Mouse (Mus musculus): ENCODE measurements around the gene Prdx1. TPM values are rescaled to one million over a fixed set of nuclear protein-coding genes. Genes with fewer than 3 reads are reported as not detected.

Prdx1 gene
- polyA plus RNA-seq, 1 experiment, result not detected

- no peak for TF ChIP-seq CTCF (IDR thresholded peaks at IDR 0.05; ENCODE audit: insufficient read depth, low read depth, low read length)
- TF ChIP-seq POLR2A (IDR thresholded peaks at IDR 0.05; ENCODE audit: insufficient read depth, low read depth, low read length), result no peak
- H3K27ac ChIP-seq (ENCODE audit: insufficient read depth, low read depth, low read length), result no peak overlapping the region
- H3K4me1 ChIP-seq (ENCODE audit: control insufficient read depth, insufficient read depth, low read length), result no peaks in the 10 kb centered on the region
- H3K4me3 ChIP-seq (ENCODE audit: insufficient read depth, low read depth, low read length), result no peak overlapping the region
- WGBS, result 96% methylated on average over 3 of the region's 3 CpGs
Measured at GRCm38 (mm10) chr4:116729532-116729931, 44.2 kb downstream of the Prdx1 start.

GRCm38 (mm10) chr4:116731077-116731476, 45.7 kb downstream of the Prdx1 start:
- Histone ChIP-seq H3K4me1 (ENCODE audit: control insufficient read depth, insufficient read depth, low read length) (no peaks in the 10 kb centered on the region), H3K27ac (ENCODE audit: insufficient read depth, low read depth, low read length) (no peak overlapping the region), H3K4me3 (ENCODE audit: insufficient read depth, low read depth, low read length) (no peak overlapping the region)
- TF ChIP-seq POLR2A (IDR thresholded peaks at IDR 0.05; ENCODE audit: insufficient read depth, low read depth, low read length) (no peak), CTCF (IDR thresholded peaks at IDR 0.05; ENCODE audit: insufficient read depth, low read depth, low read length) (no peak)
- 92% methylated on average over 9 of the region's 9 CpGs for WGBS

DNA sequence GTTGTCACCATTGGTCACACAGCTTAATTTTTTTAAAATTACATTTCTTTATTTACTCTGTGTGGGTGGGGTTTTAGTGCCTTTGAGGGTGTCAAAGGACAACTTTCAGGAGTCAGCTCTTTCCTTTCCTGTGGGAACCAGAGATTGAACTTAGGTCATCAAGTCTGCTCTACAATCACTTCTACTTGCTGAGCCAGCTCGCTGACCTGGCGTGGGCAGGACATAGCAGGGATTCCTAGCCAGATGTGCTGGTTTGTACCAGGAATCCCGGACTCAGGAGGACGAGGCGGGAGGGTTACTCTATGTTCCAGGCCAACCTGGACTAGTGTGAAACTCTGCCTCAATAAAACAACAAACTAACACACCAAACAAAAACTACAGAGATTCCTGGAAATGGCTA, 47.0 kb downstream of the Prdx1 start:
- WGBS, result 89% methylated on average over 5 of the region's 5 CpGs
- Histone ChIP-seq H3K4me1 (ENCODE audit: control insufficient read depth, insufficient read depth, low read length) (no peaks in the 10 kb centered on the region), H3K4me3 (ENCODE audit: insufficient read depth, low read depth, low read length) (no peak overlapping the region), H3K27ac (ENCODE audit: insufficient read depth, low read depth, low read length) (no peak overlapping the region)
- no peak for TF ChIP-seq CTCF (IDR thresholded peaks at IDR 0.05; ENCODE audit: insufficient read depth, low read depth, low read length)
- TF ChIP-seq POLR2A (IDR thresholded peaks at IDR 0.05; ENCODE audit: insufficient read depth, low read depth, low read length), result no peak

DNA sequence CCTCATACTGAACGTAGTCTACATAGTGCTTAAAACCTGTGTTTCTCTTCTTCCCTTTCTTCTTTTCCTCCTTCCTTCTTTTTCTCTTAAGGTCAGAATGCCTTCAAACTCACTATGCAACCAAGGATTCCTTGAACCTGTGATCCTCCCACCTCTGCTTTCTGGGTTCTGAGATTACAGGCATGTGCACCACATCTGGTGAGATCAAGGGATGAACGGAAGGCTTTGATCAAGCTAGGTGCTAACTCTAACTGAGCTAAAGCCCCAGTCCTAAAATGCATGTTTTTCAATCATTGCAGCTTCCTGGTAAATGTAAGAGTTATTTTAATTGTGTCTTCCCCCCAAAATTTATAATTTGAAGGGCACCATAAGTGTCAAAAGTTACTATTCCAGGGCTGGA, 49.7 kb downstream of the Prdx1 start:
- 98% methylated on average over 2 of the region's 2 CpGs for WGBS
- Histone ChIP-seq H3K27ac (ENCODE audit: insufficient read depth, low read depth, low read length) (no peak overlapping the region), H3K4me1 (ENCODE audit: control insufficient read depth, insufficient read depth, low read length) (no peaks in the 10 kb centered on the region), H3K4me3 (ENCODE audit: insufficient read depth, low read depth, low read length) (no peak overlapping the region)
- no peak for TF ChIP-seq CTCF (IDR thresholded peaks at IDR 0.05; ENCODE audit: insufficient read depth, low read depth, low read length)
- TF ChIP-seq POLR2A (IDR thresholded peaks at IDR 0.05; ENCODE audit: insufficient read depth, low read depth, low read length), result no peak

- no peak overlapping the region for H3K4me3 ChIP-seq (ENCODE audit: insufficient read depth, low read depth, low read length)
- WGBS, result 62% methylated on average over 9 of the region's 9 CpGs
- no peak overlapping the region for H3K27ac ChIP-seq (ENCODE audit: insufficient read depth, low read depth, low read length)
- no peak for TF ChIP-seq POLR2A (IDR thresholded peaks at IDR 0.05; ENCODE audit: insufficient read depth, low read depth, low read length)
- TF ChIP-seq CTCF (IDR thresholded peaks at IDR 0.05; ENCODE audit: insufficient read depth, low read depth, low read length), result no peak
- H3K4me1 ChIP-seq (ENCODE audit: control insufficient read depth, insufficient read depth, low read length), result no peaks in the 10 kb centered on the region
Measured at GRCm38 (mm10) chr4:116738972-116739751, 53.8 kb downstream of the Prdx1 start.

GRCm38 (mm10) chr4:116749750-116750149, 64.4 kb downstream of the Prdx1 start:
- WGBS, result 94% methylated on average over 2 of the region's 2 CpGs
- no peak overlapping the region for H3K4me3 ChIP-seq (ENCODE audit: insufficient read depth, low read depth, low read length)
- no peak overlapping the region for H3K27ac ChIP-seq (ENCODE audit: insufficient read depth, low read depth, low read length)
- TF ChIP-seq POLR2A (IDR thresholded peaks at IDR 0.05; ENCODE audit: insufficient read depth, low read depth, low read length) (no peak), CTCF (IDR thresholded peaks at IDR 0.05; ENCODE audit: insufficient read depth, low read depth, low read length) (no peak)
- no peaks in the 10 kb centered on the region; the same call in 1 of the 2 replicates for H3K4me1 ChIP-seq (ENCODE audit: control insufficient read depth, insufficient read depth, low read length)

Other genes with a start within 250 kb of the Prdx1 start
- 867 TPM in 1 of 2 replicates, not detected in the other for gene Mast2, start 221.4 kb upstream of the Prdx1 start, polyA plus RNA-seq (2012; ENCODE audit: insufficient read depth, insufficient read length, low replicate concordance, missing spikeins)
- gene Ipp, start 178.0 kb upstream of the Prdx1 start, polyA plus RNA-seq (2012; ENCODE audit: insufficient read depth, insufficient read length, low replicate concordance, missing spikeins), result not detected in 2 replicates
- not detected in 2 replicates for gene Tmem69, start 129.6 kb upstream of the Prdx1 start, polyA plus RNA-seq (2012; ENCODE audit: insufficient read depth, insufficient read length, low replicate concordance, missing spikeins)
- 174 TPM in 1 of 2 replicates, not detected in the other for gene Gpbp1l1, start 127.9 kb upstream of the Prdx1 start, polyA plus RNA-seq (2012; ENCODE audit: insufficient read depth, insufficient read length, low replicate concordance, missing spikeins)
- gene Ccdc17, start 88.9 kb upstream of the Prdx1 start, polyA plus RNA-seq (2012; ENCODE audit: insufficient read depth, insufficient read length, low replicate concordance, missing spikeins), result not detected in 2 replicates
- gene Nasp, start 57.6 kb upstream of the Prdx1 start, polyA plus RNA-seq (2012; ENCODE audit: insufficient read depth, insufficient read length, low replicate concordance, missing spikeins), result not detected in 2 replicates
- gene Akr1a1, start 33.9 kb upstream of the Prdx1 start, polyA plus RNA-seq (2012; ENCODE audit: insufficient read depth, insufficient read length, low replicate concordance, missing spikeins), result 1,277 TPM in 1 of 2 replicates, not detected in the other
- gene Mmachc, start 22.9 kb downstream of the Prdx1 start, polyA plus RNA-seq (2012; ENCODE audit: insufficient read depth, insufficient read length, low replicate concordance, missing spikeins), result not detected in 2 replicates
- not detected in 2 replicates for gene Ccdc163, start 23.0 kb downstream of the Prdx1 start, polyA plus RNA-seq (2012; ENCODE audit: insufficient read depth, insufficient read length, low replicate concordance, missing spikeins)
- not detected in 2 replicates for gene Tesk2, start 35.4 kb downstream of the Prdx1 start, polyA plus RNA-seq (2012; ENCODE audit: insufficient read depth, insufficient read length, low replicate concordance, missing spikeins)
- gene Toe1, start 122.1 kb downstream of the Prdx1 start, polyA plus RNA-seq (2012; ENCODE audit: insufficient read depth, insufficient read length, low replicate concordance, missing spikeins), result not detected in 2 replicates
- gene Mutyh, start 122.2 kb downstream of the Prdx1 start, polyA plus RNA-seq (2012; ENCODE audit: insufficient read depth, insufficient read length, low replicate concordance, missing spikeins), result not detected in 2 replicates
- gene Hpdl, start 136.2 kb downstream of the Prdx1 start, polyA plus RNA-seq (2012; ENCODE audit: insufficient read depth, insufficient read length, low replicate concordance, missing spikeins), result not detected in 2 replicates
- not detected in 2 replicates for gene Zswim5, start 191.8 kb downstream of the Prdx1 start, polyA plus RNA-seq (2012; ENCODE audit: insufficient read depth, insufficient read length, low replicate concordance, missing spikeins)

Data from olfactory bulb, adult 2 months (tissue).